Mouse (Mus musculus) embryo, embryonic 11.5 days (tissue): ENCODE data around the gene Vdr.

Experiments
- DNase-seq: peaks from one replicate; pipeline ENCODE4 v3.0.0-alpha.2; 2012; ENCODE audit warnings: low read depth, low spot score

The Vdr gene

DNA sequence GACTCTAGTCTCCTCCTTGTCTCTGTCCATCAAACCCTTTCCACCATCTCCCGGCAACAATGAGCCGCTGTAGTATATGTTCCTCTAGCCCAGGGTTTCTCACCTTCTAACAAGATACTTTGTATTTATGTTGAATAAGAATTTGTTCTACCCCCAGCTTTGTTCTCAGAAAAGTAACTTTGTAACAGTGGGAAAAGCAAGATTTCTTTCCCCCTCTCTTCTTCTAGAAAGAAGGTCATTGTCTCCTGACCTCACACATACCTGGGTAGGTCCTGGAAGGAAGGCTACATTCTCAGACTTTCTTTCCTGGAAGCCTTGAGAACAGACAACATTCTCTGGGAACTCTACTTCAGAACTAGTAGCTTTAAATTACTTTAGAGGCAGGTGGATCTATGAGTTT, at the start of gene Vdr:
TSS of gene Vdr (minus strand) at position 101 of the 400 bp plus-strand sequence.
- DNase-seq: no peak

DNA sequence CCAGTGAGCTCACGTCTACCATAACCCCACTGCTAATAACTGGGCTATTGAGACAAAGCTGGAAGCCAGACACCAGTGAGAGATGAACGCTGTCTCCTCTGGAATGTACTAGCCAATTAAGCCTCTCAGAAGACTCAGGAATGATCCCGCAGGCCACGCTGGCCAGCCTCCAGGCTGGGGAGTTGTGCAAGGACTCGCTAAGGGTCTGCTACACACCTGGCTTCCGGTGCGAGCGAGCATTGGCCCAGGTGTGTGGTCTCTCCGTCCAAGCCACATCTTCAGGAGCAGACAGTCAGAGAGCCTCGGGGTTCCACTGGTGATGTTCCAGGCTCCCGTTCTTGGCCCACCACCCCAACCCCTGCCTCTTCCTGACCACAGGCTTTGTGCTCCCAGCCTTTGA, 46.0 kb upstream of the Vdr start:
- no peak for DNase-seq

DNA sequence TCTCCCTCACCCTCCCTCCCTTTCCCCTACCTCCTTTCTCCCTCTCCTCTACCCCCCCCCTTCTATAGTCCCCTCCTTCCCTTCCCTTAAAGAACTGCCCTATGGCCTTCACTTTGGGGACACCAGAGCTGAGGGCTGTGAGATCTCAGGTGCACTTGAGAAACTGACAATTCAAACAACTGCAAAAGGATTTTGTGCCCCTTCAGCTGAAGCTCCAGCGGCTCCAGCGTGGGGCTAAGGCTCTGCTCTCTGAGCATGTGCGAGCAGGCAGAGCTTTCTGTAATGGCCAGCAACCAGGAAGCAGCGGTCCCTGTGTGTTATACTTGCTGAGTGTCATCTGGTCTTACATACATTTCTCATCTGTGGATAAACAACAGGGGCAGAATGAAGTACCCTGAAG, 45.3 kb upstream of the Vdr start:
- no peak for DNase-seq

DNA sequence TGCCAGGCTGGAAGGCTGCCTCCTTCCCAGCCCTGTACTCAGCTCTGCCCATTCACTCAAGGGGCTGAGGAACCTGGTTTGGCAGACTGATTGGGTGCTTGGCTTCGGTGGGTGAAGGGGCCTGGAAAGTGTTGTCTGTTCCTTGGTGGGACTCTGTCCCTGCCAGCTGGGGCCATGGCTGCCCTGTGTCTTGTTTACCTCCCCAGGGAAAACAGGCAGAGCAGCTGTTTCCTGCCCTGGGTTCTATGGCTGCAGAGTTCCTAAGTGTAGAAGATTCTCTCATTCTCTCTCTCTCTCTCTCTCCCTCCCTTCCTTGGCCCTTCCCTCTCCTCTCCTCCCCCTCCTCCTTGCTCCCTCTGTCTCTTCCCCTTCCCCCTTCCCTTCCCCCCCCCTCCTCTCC, 44.9 kb upstream of the Vdr start:
- no peak for DNase-seq

DNA sequence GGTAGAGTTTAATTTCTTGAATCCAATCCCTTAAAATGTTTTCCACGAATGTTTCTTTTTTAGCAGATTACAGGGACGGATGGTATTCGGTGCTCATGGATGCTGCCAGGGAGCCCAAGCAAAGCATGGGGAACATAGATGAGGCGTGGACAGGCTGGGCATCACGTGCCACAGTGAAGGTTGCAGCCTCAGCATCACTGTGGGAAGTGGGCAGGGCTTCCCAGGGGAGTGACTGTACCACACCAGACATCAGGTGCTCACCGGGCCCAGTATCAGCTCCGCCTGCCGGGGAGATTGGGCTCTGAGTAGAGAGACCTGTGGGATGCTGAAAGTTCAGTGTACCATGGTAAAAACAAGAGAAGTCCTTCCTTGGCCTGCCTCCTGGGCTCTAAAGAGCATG, 44.2 kb upstream of the Vdr start:
- no peak for DNase-seq

DNA sequence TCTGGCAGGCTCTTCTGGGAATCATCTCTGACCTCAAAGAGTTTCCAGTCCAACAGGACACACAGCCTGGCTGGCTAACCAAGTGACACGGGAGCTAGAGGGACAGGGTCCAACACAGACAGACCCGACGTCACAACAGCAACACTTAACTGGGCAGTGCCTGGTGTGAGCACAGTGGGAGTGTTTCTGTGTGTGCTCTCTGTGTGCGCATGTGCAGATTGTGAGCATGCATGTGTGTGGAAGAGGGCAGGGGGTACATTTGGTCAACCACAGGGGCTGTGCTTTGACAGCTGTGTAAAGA, 42.4 kb upstream of the Vdr start:
- no peak for DNase-seq

DNA sequence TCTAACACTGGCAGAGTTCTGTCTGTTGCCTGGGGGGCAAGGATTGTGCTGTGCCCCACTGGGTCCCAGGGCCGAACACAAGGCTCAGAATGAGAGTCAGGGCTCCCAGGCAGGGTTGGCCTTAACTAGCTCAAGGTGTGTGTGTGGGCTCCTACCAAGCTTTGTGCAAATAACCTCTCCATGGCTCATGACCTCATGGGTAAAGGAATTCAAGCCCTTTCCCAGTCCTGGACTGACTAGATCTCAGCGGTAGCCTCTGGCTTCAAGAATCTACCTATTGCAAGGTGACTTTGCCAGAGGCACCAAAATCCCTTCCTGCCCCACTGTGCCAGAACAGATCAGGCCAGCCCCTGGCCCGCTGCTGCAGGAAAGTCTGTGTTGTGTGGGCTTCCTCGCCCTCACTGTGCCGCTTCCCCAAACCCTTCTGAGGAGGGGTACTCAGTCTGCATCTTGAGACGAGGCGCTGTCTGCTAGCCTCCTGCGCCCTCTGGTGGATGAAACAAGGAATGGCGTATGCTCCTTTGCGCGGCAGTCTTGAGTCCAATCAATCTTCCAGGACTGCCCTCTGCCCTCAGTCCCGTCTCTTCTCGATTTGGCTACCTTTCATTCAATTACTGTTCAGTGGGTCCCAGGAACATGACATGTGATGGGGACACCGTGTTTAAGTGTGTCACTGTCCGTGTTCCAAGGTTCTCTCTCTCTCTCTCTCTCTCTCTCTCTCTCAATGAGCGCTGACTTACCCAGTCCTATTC, 41.9 kb upstream of the Vdr start:
- peak; percentile 72 for DNase-seq

DNA sequence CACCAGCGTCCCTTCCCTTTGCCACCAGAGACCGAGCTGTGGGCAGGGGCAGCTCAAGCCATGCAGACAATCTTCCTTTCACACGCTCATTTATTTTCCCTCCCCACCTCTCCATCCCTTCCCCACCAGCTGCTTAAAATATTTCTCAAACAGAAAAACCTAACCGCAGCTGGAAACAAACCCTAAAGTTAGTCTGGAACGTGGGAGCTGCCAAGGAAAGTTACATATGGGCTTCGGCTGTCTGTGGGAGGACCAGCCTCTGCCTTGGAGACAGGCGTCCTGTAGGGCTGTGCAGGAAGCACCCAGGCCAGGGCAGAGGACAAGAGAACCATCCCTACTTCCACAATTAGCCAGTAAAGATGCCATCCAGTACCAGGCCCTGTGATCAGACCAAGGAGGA, 39.8 kb upstream of the Vdr start:
- DNase-seq: no peak

DNA sequence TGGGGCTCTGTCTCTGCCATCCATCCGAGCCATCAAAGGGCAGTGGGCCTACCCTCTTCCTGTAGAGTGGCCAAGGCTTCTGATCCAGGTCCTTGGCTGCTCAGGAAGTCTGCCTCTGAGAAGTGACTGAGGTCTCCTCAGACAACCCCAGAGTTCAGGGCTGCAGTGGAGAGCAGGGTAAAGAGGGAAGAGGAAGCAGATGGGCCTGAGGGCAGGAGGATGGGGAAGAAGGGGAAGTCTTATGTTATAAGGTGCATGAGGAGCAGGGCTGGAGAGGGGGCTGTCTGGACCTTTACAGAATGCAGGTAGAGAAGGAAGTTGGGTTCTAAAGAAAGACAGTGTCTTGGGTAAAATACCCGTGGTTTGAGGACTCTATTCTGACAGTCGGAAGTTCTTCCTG, 39.3 kb upstream of the Vdr start:
- no peak for DNase-seq

DNA sequence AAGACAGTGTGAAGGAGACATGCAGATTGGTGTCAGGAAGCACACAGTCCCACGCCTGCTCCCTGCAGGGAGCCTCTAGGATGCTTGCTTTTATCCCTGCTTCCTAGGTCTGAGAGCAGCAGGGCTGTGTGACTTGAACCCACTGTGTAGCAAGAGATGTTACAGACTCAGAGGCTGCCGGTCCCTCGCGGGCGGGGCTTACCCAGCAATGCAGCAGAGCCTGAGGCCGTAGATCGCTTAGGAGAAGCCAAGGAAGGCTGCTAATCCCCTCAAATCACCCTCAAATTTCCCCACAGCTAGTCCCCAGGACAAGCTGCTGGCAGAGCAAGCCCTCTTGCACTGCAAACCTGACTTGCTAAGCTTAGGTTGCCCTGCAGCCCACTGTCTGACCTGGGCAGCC, 38.3 kb upstream of the Vdr start:
- DNase-seq: no peak

DNA sequence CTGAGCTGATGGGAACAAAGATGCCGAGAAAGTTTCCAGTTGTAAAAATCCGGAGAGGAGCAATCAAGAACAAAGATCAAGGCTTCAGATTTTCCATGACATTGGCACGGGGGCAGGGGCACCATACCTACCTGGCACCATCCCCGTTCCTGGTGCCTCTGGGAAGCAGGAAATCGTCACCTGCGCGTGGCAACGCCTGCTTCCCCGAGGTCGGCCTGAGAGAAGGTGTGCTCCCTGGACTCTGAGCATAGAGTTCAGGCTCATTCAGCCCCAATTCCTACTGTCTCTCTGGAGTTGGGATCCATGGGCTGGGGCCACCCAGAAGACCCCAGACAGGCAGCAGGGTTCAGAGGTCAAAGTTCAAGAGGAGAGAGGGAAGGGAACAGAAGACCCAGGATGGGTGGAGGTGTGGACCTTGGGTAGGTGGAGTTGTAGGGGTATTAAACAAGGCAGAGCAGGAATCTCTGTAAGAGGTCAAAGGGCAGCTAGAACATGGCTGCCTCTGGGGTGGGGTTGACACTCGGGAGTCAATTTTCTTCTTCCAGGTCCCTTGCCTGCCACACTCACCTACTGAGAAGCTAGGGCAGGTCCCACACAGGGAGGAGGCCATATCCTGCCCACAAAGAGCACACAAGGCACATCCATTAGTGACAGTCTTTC, 35.4 kb upstream of the Vdr start:
- no peak for DNase-seq

DNA sequence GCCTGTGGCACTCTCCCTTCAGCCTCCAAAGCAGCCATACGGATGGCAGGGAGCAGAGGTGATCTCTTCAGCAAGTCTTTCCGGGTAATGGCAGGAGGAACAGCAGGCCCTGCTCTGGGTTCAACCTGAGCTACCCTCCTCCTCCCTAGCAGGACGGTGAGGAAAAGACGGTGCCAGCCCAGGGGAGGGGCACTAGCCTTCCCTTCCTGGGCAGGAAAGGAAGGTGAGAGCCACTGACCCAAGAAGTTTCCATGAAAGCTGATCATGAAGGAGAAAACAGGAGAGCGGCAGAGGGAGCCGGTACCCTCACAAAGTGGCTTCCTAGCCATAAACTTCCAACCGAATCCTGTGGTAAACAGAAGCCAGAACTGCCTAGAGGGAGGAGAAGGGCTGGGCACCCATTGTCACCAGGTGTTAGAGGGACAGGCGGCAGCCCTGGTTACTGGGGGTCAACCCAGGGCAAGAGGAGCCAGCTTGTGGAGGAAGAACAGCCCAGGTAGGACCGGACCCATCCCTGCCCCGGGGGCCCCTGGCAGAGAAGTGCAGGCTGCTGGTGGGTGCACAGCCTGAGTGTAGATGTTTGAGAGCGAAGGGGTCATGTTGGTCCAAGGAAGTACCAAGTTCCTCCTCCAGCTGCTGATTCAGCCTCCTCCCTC, 34.6 kb upstream of the Vdr start:
- DNase-seq: no peak

DNA sequence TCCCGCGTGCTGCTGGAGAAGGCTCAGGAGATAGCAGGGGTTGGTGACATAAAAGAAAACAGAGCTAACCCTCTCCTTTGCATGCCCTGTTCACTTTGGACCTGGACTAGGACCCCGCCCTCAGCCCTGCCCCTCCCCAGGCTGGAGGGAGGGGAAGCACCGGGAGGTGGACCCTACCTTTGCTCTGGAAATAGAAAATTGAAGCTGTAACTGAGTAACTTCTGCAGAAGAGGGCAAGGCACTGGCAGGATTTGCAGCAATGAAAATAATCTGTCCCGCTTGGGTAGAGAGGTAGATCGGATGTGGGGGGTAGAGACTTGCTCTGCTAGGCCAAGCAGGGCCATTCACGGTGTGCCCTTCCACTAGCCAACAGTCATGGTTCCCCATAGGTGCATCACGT, 32.9 kb upstream of the Vdr start:
- DNase-seq: no peak

DNA sequence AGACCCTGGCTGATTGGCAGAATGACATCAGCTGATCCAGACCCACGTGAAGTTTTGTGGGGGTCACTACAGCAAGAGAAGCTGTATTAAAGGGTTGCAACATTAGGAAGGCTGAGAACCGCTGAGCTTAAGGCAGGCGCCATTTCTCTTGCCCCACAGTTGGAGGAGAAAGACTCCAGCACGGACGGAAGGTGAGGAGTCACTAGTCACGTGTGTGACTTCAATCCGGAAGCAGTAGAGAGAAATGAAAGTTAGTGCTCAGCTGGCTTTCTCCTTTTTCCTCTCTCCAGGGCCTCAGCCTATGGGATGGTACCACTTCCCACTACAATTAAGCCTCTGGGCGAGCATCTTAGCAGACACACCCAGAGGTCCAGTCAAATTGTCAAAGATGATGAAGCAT, 32.1 kb upstream of the Vdr start:
- no peak for DNase-seq

DNA sequence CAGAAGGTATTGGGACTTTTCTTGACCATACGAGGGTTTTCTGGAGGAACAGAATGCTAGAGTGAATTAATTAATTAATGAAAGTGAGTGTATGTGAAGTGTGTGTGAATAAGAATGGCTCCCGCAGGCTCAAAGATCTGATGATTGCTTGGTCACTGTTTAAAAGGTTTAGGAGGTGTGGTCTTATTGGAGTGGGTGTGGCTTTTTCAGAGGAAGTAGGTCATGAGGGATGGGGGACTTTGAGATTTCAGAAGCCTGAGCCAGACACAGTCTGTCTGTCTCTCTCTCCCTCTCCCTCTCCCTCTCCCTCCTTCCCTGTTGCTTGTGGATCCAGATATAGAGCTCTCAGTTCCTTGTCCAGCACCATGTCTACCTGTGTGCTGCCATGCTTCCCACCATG, 30.9 kb upstream of the Vdr start:
- no peak for DNase-seq

DNA sequence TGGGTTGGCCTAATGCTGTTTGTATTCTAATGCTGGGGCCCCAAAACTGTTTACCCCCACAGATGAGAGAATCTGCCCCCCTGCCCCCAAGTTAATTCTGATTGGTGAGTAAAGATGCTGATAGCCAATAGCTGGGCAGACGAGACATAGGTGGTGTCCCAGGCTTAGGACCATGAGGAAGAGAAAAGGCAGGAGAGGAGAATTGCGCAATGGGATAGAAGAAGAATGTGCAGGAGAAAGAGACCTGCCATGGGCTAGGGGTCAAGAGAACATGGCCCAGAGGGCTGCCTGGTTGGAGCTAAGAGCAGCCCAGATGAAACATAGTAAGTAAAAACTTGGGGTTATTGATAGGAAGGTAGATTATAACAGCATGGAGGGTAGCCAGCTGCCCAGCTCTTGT, 29.7 kb upstream of the Vdr start:
- no peak for DNase-seq

DNA sequence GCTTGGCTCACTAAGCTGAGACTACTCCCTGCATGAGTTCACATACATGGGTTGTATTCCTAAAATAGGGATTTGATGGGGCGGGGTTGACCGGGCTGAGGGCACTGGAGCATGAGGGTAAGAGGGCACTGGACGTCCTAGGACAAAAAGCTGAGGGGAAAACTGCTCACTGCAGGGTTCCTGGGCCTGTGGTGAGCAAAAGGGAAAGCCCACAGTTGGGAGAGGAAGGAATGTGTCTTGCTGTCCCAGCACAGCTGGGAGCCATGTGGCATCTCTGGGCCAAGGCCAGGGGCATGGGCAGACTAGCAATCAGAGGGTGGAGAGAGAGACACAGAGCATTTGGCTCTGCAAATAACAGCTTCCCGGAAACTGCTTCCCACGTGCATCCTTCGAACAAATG, 28.1 kb upstream of the Vdr start:
- no peak for DNase-seq

DNA sequence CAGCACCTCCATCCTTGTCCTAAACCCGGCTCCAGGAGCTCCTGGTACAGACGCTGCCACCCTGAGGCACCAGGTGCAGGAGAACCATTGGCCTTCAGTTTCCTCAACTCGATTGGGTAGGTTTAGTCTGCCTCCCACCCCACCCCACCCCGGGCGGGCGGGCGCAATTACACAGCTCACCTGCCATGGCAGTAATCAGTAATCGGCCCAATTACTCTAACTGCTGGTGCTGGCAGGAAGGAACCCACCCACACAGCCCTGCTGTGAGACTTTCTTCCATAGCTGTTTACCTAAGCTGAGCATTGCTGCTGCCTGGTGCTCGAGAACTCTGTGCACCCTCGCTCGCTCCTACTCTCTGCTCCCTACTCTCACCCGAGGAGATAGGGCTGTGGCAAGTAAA, 22.0 kb upstream of the Vdr start:
- DNase-seq: no peak

DNA sequence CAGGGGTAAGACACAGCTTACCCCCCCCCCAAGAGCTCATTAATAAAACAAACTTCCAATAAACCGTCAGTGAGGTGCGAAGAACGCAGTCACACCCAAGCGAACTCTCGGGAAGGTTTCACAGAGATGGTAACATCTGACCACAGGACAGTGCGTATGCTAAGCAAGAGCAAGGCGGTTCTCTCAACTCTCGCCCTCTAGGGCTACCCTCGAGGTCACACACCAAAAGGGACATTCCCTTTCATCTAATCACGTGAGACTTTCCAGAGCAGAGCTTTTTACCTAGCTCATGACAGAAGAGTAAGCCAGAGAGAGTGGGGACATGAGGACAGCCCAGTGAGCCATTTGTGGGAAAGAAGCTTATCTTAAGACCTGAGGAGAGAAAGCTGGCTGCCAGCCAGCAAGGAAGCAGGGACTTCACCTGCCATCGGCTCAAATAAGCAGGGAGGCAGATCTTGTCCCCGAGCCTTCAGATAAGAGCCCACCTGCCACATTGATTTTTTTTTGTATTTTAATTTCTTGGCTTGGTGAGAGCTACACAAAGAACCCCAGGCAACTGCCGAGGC, 18.9 kb upstream of the Vdr start:
- DNase-seq: no peak

DNA sequence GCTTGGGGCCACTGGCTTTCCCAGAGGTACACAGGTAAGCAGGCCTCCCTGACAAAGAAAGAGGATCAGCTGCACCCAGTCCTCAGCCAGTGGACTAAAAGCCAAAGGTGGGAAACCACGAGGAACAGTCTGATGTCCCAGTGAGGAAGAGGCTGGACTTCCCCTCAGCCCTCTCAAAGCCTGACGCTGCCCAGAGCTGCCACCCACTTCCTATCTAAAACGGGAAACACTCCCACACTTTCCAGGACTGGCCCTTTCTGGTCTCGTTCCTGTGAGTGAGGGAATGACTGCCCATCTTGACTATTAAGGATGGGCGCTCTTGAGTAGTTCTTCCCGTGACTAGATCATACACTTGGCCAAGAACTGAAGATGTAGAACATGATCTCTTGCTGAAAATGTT, 17.4 kb upstream of the Vdr start:
- no peak for DNase-seq

DNA sequence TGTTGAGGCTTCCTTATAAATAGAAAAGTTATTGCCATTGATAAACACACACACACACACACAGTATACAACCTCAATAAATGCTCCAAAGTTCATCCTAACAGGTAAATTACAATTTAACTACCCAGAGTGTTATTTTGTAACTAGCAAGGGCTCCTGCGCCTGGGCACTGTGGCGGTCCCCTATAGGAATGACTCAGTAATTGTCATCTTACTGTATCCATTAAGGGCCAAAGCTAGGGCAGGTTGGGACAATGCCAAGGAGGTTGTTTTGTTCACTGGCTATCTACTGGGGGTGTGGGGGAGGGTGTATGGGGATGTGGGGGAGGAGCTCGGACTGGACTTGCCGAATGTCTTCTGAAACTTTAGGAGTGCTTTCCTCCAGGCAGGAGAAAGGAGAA, 16.6 kb upstream of the Vdr start:
- DNase-seq: no peak

DNA sequence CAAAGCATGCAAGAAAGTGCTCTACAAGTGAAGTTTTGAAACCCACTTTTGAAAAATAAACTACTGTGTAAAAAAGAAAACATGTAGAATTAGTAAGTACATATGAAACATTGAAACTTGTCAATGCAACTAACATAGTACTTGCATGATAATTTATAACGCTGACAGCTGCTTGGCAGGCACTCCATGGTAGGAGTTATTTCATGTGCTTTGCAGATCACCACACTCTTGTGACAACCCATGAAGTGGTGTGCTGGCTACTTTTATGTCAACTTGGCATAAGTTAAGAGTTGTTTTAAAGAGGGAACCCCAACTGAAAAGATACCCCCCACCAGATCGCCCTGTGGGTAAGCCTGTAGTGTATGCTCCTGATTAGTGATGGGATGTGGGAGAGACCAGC, 12.0 kb upstream of the Vdr start:
- no peak for DNase-seq

DNA sequence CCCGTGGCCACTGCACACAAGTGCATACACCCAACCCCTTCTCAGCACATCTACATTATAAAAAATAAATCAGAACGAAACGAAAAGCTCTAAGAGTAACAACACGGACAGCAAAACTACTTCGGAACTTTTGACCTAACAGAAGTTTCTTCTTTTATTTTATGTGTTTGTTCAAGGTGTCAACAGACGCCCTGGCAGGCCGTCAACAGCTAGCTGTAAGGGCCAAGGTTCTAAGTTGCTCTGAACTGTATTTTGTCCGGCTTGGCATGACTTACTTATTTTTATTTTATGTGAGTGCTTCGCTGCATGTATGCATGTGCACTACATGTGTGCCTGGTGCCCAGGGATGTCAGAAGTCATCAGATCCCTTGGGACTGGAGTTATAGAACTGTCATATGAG, 11.4 kb upstream of the Vdr start:
- DNase-seq: no peak
